Mouse (Mus musculus): ENCODE measurements around the gene Nhsl1.

- TF ChIP-seq POLR2A (IDR thresholded peaks at IDR 0.05; ENCODE audit: borderline replicate concordance, insufficient read depth, low read length) = no peak
- no peak for TF ChIP-seq CTCF (IDR thresholded peaks at IDR 0.05; ENCODE audit: borderline replicate concordance, insufficient read depth, low read depth, low read length)
Measured at GRCm38 (mm10) chr10:18334176-18334575, 15.4 kb downstream of the Nhsl1 start.

Data from cerebellum, adult 2 months (tissue).